Mouse (Mus musculus) neutrophil, adult 83 days (primary cell): ENCODE data around the gene Tpbpb. TPM values are rescaled to one million over a fixed set of nuclear protein-coding genes. Genes with fewer than 3 reads are reported as not detected.

Source experiments
- total RNA-seq, 2 experiments: library from RNA; stranded (reverse); gene quantifications; one replicate each; pipeline ENCODE4 v1.2.4; 2023

The Tpbpb gene
- not detected for total RNA-seq

GRCm38 (mm10) chr13:60904780-60905179, at the start of gene Tpbpb:
Gene Tpbpb (minus strand): TSS chr13:60904880.

GRCm38 (mm10) chr13:60941884-60942283, 37.2 kb upstream of the Tpbpb start, which contains the start of gene Tpbpa:
Gene Tpbpa (minus strand): TSS chr13:60941984.

GRCm38 (mm10) chr13:60936500-60936901, 31.8 kb upstream of the Tpbpb start, which contains the start of the genes Gm49391 and Ctla2a:
Gene Gm49391 (minus strand): TSS chr13:60936571.
Gene Ctla2a (minus strand): TSS chr13:60936625.

GRCm38 (mm10) chr13:60935490-60935889, 30.8 kb upstream of the Tpbpb start, which contains the start of gene Gm49393:
Gene Gm49393 (minus strand): TSS chr13:60935590.

GRCm38 (mm10) chr13:60897328-60897727, 7.4 kb downstream of the Tpbpb start, which contains the start of gene Ctla2b:
Gene Ctla2b (minus strand): TSS chr13:60897447.

GRCm38 (mm10) chr13:60896794-60897193, 7.9 kb downstream of the Tpbpb start, which contains the start of gene Gm49392:
Gene Gm49392 (minus strand): TSS chr13:60896894.

GRCm38 (mm10) chr13:60864281-60864680, 40.4 kb downstream of the Tpbpb start, which contains the start of gene 4930486L24Rik:
Gene 4930486L24Rik (minus strand): TSS chr13:60864475.

Other genes starting within 250 kb of the Tpbpb start
- not detected for gene BC051665, start 118.5 kb downstream of the Tpbpb start, total RNA-seq
- gene Ctsll3, start 102.0 kb downstream of the Tpbpb start, total RNA-seq: not detected
- gene 4930486L24Rik, start 40.4 kb downstream of the Tpbpb start, total RNA-seq: not detected
- gene Gm49392, start 8.0 kb downstream of the Tpbpb start, total RNA-seq: not detected
- gene Ctla2b, start 7.4 kb downstream of the Tpbpb start, total RNA-seq: 1 to 10 TPM in 1 of 2 experiments, not detected in 1; 1.3 TPM
- not detected for gene Gm49393, start 30.7 kb upstream of the Tpbpb start, total RNA-seq
- gene Gm49391, start 31.7 kb upstream of the Tpbpb start, total RNA-seq: not detected
- 1 to 10 TPM in 1 of 2 experiments, not detected in 1; 1.6 TPM for gene Ctla2a, start 31.7 kb upstream of the Tpbpb start, total RNA-seq
- gene Tpbpa, start 37.1 kb upstream of the Tpbpb start, total RNA-seq: not detected
- not detected for gene Ctsj, start 101.1 kb upstream of the Tpbpb start, total RNA-seq
- gene Ctsq, start 135.8 kb upstream of the Tpbpb start, total RNA-seq: not detected